Mouse (Mus musculus): ENCODE data around the gene Ubqln4.
A peak's percentile ranks its signal among the peaks of the same experiment; 100 is the strongest.
"Not testable (repeated sequence)": the region's sequence is repeated elsewhere in the genome, so short reads cannot be mapped to it uniquely, and the experiment has no call there.

Ubqln4 gene

DNA sequence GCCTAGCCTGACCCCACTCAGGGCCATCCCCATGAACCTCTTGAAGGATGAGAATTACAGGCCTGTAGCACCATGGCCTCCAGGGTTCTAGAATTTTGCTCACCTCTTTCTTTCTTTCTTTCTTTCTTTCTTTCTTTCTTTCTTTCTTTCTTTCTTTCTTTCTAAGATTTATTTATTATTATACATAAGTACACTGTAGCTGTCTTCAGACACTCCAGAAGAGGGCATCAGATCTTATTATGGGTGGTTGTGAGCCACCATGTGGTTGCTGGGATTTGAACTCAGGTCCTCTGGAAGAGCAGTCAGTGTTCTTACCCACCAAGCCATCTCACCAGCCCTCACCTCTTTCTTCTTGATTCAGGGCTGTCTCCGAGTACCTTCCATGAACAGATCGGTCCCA, 52.1 kb downstream of the Ubqln4 start, which contains the start of gene Arhgef2:
Arhgef2 (plus strand) TSS at position 301 of the 400 bp plus-strand sequence.
- not testable (repeated sequence) for DNase-seq

DNA sequence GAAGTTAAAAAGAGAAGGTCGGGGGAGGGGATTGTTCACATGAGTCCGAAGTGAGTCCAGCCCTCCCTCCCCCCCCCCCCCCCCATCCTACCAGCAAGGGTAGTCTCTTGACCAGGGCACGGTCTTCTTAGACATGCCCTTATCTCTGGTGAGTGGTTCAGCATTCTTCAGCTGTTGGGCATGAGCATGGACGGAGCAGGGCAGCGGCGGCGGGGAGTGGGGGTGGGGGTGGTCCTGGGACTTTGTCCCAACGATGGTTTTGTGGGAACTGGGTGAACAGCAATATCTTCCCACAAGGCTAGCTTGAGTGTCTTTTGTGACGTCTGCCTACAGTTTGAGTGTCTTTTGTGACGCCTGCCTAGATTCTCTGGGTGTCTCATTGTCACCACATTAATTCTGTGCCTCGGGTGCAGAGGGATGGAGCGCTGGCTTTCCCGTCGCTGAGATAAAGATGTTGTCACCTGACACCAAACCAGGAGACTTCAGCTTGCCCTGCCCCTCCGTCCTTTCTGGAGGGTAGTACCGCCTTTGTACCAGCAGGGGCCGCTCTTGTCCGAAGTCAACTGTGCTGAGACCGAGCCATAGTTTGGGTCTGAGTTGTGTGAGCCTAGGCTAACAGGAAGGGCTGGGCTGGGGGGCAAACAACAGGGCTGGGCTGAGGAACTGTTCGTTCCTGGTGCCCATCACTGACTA, 53.7 kb downstream of the Ubqln4 start:
- peak; percentile 94 to 95 for DNase-seq

DNA sequence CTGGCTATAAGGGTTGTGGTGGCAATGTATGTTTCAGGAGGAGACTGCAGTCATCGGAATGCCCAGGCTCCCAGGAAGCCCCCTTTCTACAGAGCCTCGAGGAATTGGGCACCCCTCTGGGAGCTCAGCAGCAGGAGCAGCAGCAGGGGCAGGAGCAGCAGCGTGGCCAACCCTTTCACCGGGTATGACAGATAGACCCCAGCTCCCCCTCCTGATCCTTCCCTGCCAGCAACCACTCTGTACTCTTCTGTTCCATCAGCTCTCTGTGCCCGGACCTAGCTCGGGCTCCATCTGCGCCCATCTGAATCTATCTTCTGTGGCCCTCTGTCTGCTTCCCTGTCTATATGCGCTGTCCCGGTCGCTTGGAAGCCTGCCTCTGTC, 54.2 kb downstream of the Ubqln4 start:
- DNase-seq: no peak

DNA sequence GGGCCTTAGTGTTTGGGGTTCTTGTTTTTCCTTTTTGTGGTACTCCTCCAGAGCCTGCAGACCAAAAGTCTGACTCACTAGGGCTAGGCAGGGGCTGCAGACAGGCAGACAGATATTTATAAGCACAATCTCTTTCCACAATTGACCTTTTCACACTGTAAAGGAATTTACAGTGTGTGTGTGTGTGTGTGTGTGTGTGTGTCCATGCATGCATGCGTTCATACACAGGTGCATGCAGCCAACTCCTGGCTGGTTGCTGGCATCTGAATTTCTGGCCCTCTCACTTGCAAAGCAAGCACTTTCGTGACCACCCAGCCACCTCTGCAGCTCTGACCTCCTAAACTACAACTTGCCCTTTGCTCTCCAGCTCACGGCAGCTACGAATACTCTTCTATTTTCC, 55.5 kb downstream of the Ubqln4 start:
- DNase-seq: no peak

DNA sequence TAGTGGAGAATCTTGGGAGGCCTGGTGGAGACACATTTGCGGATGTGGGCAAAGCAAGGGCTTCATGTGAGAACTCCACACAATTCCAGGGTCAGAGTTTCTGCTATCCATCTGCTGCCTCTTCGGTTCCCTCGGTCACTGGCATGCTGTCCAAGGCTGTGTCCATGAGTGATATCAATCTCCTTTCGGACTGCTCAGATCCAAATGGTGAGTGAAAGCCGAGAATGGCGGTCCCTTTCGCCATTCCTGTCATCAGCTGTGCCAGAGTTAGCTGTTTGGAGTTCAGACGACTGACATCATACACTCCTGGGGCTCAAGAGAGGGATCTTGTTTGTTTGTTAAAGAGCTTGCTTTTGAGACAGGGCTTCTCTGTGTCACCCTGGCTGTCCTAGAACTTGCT, 60.9 kb downstream of the Ubqln4 start:
- DNase-seq: no peak

DNA sequence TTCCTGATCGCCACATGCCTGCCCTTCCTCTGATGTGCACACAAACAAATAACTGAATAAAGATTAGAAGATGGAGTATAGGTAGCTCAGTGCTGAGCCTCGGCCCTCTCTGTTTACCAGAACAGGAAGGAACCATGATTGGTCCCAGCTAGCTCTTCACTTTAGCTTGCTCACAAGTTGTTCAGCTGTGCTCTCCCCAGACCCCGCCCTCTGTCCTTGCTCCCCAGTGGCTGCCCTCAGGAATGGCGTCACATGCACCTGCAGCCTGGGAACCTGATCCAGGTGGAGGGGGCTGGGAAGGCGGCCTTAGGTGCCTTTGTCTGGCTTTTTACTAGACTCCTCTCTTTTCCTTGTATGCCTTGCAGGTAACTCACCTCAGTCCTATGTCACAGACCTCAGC, 61.6 kb downstream of the Ubqln4 start:
- DNase-seq: peak in 1 of 2 experiments; percentile 12

DNA sequence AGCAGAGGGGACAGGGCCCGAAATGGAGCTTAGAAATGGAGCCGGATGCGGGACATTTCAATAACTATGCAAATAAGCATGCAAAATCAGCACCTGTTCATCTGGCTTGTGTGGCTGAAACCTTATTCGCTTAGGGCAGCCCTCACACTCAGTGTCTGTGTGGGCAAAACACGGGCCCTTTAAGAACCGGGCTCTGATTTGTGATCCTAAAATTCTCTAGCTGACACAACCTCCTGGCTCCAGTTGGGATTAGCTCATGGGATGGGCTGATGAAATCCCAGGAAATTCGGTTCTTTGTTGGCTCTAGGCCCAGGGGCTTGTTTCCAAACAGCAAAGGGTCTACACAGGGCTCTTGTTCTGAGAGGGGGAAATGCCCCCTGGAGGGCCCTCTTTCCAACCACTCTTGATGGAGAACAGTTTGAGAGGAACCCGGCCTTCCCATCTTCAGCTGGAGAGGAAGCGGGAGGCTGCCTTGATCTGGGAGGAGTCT, 62.4 kb downstream of the Ubqln4 start:
- DNase-seq: peak; percentile 73 to 74

DNA sequence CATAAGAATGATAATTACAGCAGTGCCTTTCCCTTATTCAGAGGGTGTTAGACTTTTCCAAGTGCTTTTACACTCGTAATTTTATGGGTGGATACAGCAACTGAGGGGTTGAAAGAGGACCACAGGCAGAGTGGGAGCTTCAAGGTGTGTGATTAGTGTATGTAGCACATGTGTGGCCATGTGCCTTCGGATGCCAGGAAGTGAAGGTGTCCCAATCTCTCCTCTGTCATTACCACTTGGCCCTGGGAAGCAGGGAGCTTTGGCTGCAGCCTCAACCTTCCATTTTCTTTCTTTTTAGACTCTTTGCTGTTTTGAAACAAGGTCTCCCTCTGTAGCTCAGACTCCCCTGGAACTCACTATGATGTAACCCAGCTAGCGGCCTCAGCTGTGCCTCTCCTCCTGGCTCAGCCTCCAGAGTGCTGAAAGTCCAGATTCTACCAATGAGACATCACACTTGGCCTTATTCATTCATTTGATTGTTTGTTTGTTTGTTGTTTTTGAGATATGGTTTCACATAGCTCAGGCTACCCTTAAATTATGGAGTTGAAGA, 63.5 kb downstream of the Ubqln4 start:
- DNase-seq: peak in 1 of 2 experiments; percentile 22

DNA sequence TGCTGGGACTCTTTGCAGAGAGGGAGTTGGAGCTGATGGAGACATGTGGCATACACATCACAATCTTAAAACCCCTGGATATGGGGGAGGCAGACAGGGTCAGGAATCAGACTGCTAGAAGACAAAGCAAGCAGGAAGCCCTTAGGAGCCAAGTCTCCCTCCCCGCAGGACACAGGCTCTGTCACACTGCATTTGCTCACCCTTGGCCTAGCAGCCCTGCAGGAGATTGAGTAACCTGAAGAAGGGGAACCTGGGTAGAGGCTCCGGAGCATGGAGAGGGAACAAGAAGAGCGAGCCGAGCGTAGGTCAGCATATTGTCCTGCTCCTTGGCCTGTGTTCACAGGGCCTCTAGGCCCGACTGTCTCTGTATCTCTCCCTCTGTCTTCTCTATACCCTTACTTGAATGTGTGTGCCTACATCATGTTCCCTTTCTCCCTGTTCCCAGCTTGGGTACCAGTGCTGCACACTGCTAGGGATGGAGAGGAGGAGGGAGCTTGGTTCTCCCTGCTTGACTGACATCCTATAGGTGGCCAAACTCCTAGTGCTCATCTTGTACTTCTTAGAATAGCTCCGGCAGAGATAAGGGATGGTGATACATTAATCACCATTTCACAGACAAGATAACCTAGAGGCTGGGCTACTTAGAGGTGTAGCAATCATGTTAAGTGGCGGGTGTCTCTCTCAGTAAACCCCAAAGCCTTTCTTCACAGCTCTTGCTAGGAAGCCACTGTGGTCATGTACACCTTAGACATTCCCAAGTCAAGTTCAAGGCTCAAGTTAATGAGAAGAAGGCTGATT, 64.7 kb downstream of the Ubqln4 start:
- DNase-seq: peak in 1 of 2 experiments; percentile 36
